Mouse (Mus musculus) midbrain, embryonic 13.5 days (tissue): ENCODE results near the gene C2cd4d. TPM values are rescaled to one million over a fixed set of nuclear protein-coding genes. Genes with fewer than 3 reads are reported as not detected.

Source experiments
- ATAC-seq: fragments of 200-750 bp; cut with Nextera tagmentation; 2 replicates; pipeline ENCODE4 v1.8.0; 2017; ENCODE audit warnings: mild to moderate bottlenecking, moderate TSS enrichment, moderate library complexity
- H3K27ac ChIP-seq: fragments of 300-500 bp; sonication (generic); 2 replicates; pipeline ENCODE4 v1.5.1; 2015; ENCODE audit warnings: inconsistent platforms, mild to moderate bottlenecking, moderate library complexity
- H3K27me3 ChIP-seq: fragments of 300-500 bp; sonication (generic); 2 replicates; pipeline ENCODE4 v1.6.1; 2015; ENCODE audit warnings: mild to moderate bottlenecking, inconsistent platforms
- H3K36me3 ChIP-seq: fragments of 300-500 bp; sonication (generic); 2 replicates; pipeline ENCODE4 v1.6.1; 2015; ENCODE audit warnings: mild to moderate bottlenecking, inconsistent platforms
- H3K4me1 ChIP-seq: fragments of 300-500 bp; sonication (generic); replicated peaks from 2 replicates; pipeline ENCODE4 v1.6.1; 2015; ENCODE audit warnings: inconsistent platforms
- H3K4me2 ChIP-seq: fragments of 300-500 bp; sonication (generic); replicated peaks from 2 replicates; pipeline ENCODE4 v1.6.1; 2015; ENCODE audit warnings: moderate library complexity, mild to moderate bottlenecking, inconsistent platforms
- H3K4me3 ChIP-seq: fragments of 300-500 bp; sonication (generic); replicated peaks from 2 replicates; pipeline ENCODE4 v1.5.1; 2015; ENCODE audit warnings: mild to moderate bottlenecking, inconsistent platforms
- H3K9ac ChIP-seq: fragments of 300-500 bp; sonication (generic); replicated peaks from 2 replicates; pipeline ENCODE4 v1.6.1; 2015; ENCODE audit warnings: mild to moderate bottlenecking, inconsistent platforms
- H3K9me3 ChIP-seq: fragments of 300-500 bp; sonication (generic); 2 replicates; pipeline ENCODE4 v1.6.1; 2016; ENCODE audit warnings: mild to moderate bottlenecking, inconsistent platforms
- WGBS: fragments of 180-500 bp; shearing (Covaris S2); methylation state at CpG from one replicate; pipeline ENCODE4 v1.1.7; 2015; 5-methylcytosine and 5-hydroxymethylcytosine counted together
- polyA plus RNA-seq: library from polyadenylated mRNA; unstranded; fragments of >200 nt; fragmentation: Nextera tagmentation; extraction: Ambion mirVana; gene quantifications from 2 replicates; pipeline ENCODE4 v1.2.1, GENCODE M21; 2015

Gene C2cd4d
- polyA plus RNA-seq: 2.0 and 2.2 TPM in 2 replicates

DNA sequence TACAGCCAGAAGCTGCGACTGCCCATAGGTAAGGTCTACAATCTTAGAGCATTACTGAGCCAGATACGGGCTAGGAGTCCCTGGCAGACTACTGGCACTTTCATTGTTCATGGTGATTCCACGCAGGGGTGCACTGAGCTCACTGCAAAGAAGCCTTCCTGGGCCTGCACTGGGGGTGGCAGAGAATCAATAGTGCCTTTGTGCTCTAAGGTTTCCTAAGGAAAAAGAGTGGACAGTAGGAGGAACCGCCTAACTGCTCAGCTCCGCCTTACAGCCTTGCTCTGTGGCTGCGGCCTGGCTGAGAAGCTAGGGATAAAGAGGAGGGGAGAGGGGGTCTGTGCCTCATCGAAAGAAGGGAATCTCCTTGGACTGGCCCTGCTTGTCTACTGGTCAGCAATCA lies at the start of gene C2cd4d:
Gene C2cd4d, plus strand, starts transcription at position 301 of the 400 bp plus-strand sequence.
- ATAC-seq: no peak
- Histone ChIP-seq H3K4me3 (peak within 1 kb of the TSS; percentile 57), H3K36me3 (no peaks in the 10 kb centered on the region), H3K27me3 (peaks cover 43% of the 10 kb centered on the region), H3K9ac (peak within 1 kb of the TSS; percentile 82), H3K9me3 (peaks cover 4% of the 10 kb centered on the region; the same call in 1 of the 2 replicates), H3K27ac (no peak within 1 kb of the TSS), H3K4me1 (peaks cover 16% of the 10 kb centered on the region), H3K4me2 (peak within 1 kb of the TSS; percentile 84)
- WGBS: 18% methylated on average over 7 of the region's 7 CpGs

GRCm38 (mm10) chr3:94328681-94329080 lies 33.6 kb upstream of the C2cd4d start:
- WGBS: 68% methylated on average over 3 of the region's 3 CpGs
- Histone ChIP-seq H3K4me3 (no peak overlapping the region), H3K27me3 (no peaks in the 10 kb centered on the region), H3K36me3 (peaks cover 26% of the 10 kb centered on the region), H3K9ac (no peak overlapping the region), H3K9me3 (no peaks in the 10 kb centered on the region), H3K4me1 (no peaks in the 10 kb centered on the region), H3K4me2 (no peak overlapping the region), H3K27ac (no peak overlapping the region)
- no peak for ATAC-seq

GRCm38 (mm10) chr3:94334442-94334841 lies 27.8 kb upstream of the C2cd4d start:
- H3K4me3 ChIP-seq: no peak overlapping the region
- no peak for ATAC-seq
- WGBS: 87% methylated on average over 4 of the region's 4 CpGs
- no peak overlapping the region for H3K27ac ChIP-seq
- H3K9me3 ChIP-seq: no peaks in the 10 kb centered on the region
- no peak overlapping the region for H3K4me2 ChIP-seq
- no peaks in the 10 kb centered on the region for H3K27me3 ChIP-seq
- no peaks in the 10 kb centered on the region for H3K4me1 ChIP-seq
- H3K36me3 ChIP-seq: peaks cover 19% of the 10 kb centered on the region
- no peak overlapping the region for H3K9ac ChIP-seq

DNA sequence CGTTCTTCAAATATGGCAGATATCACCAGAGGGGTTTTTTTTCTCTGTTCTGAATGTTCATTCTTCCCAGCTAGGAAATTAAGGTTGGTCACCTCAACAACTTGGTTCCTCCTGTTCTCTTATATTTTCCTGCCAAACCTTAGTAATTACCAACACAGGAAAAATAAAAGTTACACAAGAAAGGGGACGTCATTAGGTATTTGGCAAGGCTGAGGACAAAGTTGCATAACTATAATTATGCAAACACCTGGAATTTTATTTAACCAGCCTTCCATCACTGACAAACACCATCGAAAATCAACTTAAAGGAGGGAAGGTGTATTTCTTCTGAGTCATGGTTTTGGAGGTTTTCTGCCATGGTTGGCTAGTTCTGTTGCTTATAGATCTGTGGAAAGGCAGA lies 23.7 kb upstream of the C2cd4d start:
- ATAC-seq: no peak
- no peak overlapping the region for H3K27ac ChIP-seq
- peaks cover 14% of the 10 kb centered on the region for H3K4me1 ChIP-seq
- no peak overlapping the region for H3K4me3 ChIP-seq
- 93% methylated on average over 3 of the region's 3 CpGs for WGBS
- H3K27me3 ChIP-seq: no peaks in the 10 kb centered on the region
- H3K4me2 ChIP-seq: no peak overlapping the region
- no peak overlapping the region for H3K9ac ChIP-seq
- no peaks in the 10 kb centered on the region for H3K36me3 ChIP-seq
- H3K9me3 ChIP-seq: no peaks in the 10 kb centered on the region

GRCm38 (mm10) chr3:94341959-94342422 lies 20.2 kb upstream of the C2cd4d start, which contains the start of gene Them5:
Gene Them5, plus strand, starts transcription at chr3:94342099.
- Histone ChIP-seq H3K9ac (no peak within 1 kb of the TSS), H3K27ac (0 out of 2 replicates have a peak within 1 kb of the TSS, but pooled peaks have one; percentile 28), H3K4me3 (no peak within 1 kb of the TSS), H3K9me3 (no peaks in the 10 kb centered on the region), H3K4me2 (no peak within 1 kb of the TSS), H3K27me3 (no peaks in the 10 kb centered on the region), H3K4me1 (peaks cover 14% of the 10 kb centered on the region), H3K36me3 (no peaks in the 10 kb centered on the region)
- 72% methylated on average over 3 of the region's 3 CpGs for WGBS
- ATAC-seq: no peak

DNA sequence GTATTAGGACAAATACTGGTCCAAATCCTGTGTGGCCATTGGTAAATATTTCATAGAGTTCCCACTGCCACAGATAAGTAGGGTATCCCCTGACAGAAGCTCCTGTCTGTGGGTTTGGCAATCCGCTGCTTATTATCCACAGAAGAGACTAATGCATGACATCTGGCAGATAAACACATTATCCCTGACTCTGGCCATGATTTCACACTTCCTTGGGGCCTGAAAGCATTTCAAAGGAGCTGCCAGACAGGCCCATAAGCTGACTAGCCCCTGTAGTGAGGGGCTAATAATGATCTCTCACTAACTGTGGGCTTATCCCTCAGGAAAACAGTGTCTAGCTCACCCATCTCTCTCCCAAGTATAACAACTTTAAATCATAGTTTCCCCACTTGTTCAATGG lies 19.7 kb upstream of the C2cd4d start:
- H3K4me2 ChIP-seq: no peak overlapping the region
- no peak overlapping the region for H3K4me3 ChIP-seq
- 27% methylated on average over 1 of the region's 1 CpGs for WGBS
- H3K4me1 ChIP-seq: peaks cover 14% of the 10 kb centered on the region
- no peaks in the 10 kb centered on the region for H3K36me3 ChIP-seq
- no peaks in the 10 kb centered on the region for H3K9me3 ChIP-seq
- H3K9ac ChIP-seq: no peak overlapping the region
- no peaks in the 10 kb centered on the region for H3K27me3 ChIP-seq
- H3K27ac ChIP-seq: no peak overlapping the region
- peak; percentile 60; the same call in 1 of the 2 replicates for ATAC-seq

GRCm38 (mm10) chr3:94344182-94344581 lies 18.1 kb upstream of the C2cd4d start:
- Histone ChIP-seq H3K4me3 (no peak overlapping the region), H3K27me3 (no peaks in the 10 kb centered on the region), H3K4me1 (peaks cover 14% of the 10 kb centered on the region), H3K4me2 (no peak overlapping the region), H3K9ac (no peak overlapping the region), H3K27ac (no peak overlapping the region), H3K36me3 (no peaks in the 10 kb centered on the region), H3K9me3 (no peaks in the 10 kb centered on the region)
- WGBS: 91% methylated on average over 2 of the region's 2 CpGs
- no peak for ATAC-seq

DNA sequence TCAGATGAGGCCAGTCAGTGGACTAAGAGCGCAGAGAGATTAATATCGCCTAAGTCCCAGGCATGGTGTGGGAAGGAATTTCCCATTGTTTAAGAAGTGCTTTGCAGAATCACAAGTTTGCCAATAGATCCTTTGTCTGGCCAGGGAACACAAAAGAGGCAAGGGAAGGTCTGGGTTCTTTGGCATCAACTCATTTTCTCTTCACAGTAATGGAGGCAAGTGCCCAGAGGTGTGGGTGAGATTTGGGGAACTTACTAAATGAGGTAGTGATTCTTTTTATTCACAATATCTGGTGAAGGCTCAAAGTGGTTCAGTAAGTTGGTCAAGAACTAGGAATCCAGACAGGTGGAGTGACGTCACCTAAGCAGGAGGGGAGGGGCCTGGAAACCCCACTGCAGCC lies 17.3 kb upstream of the C2cd4d start:
- ATAC-seq: no peak
- H3K36me3 ChIP-seq: no peaks in the 10 kb centered on the region
- WGBS: 59% methylated on average over 3 of the region's 3 CpGs

DNA sequence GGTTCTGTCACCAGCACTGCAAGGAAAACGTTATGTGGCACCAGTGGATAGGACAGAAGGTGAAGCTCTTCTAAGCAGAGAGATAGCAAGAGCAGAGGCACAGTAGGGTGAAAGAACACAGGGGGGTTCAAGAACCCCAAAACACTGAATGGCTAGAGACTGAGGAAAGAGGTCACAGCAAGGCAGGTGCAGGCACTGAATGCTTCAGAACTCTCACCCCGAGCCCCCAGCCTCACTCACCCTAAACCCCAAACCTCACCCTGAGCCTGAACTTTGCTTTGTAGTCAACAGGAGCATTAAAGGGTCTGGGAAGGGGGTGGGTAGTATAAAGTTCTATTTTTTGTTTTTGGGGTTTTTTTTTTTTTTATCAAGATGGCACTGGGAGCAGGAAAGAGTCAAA lies 14.1 kb upstream of the C2cd4d start:
- Histone ChIP-seq H3K36me3 (no peaks in the 10 kb centered on the region), H3K4me3 (no peak overlapping the region), H3K27ac (no peak overlapping the region), H3K9ac (no peak overlapping the region), H3K4me2 (no peak overlapping the region), H3K9me3 (no peaks in the 10 kb centered on the region), H3K4me1 (no peaks in the 10 kb centered on the region), H3K27me3 (no peaks in the 10 kb centered on the region)
- WGBS: 81% methylated on average over 2 of the region's 2 CpGs
- no peak for ATAC-seq

More for the DNA sequence above, 17.3 kb upstream of the C2cd4d start:
- Histone ChIP-seq H3K27me3 (no peaks in the 10 kb centered on the region), H3K27ac (no peak overlapping the region), H3K9me3 (no peaks in the 10 kb centered on the region), H3K4me1 (peaks cover 14% of the 10 kb centered on the region), H3K4me2 (no peak overlapping the region), H3K4me3 (no peak overlapping the region), H3K9ac (no peak overlapping the region)

DNA sequence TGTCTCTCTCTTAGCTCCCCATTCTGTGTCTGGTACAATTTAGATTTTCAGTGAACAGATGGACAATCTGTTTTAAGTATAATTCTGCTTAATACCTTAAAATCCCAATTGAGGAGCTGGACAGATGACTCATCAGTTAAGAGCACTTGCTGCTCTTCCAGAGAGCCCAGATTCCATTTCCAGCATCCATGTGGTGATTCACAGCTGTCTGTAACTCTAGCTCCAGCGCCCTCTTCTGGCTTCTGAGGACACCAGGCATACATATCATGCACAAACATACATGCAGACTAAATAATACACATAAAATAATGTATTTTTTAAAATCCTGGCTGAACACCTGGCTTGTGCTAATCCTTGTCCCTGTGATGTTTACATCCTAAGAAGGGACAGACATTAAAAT lies 1.4 kb upstream of the C2cd4d start:
- WGBS: 0% methylated on average over 1 of the region's 1 CpGs

GRCm38 (mm10) chr3:94363291-94364153 lies 1.3 kb downstream of the C2cd4d start:
- Histone ChIP-seq H3K36me3 (no peaks in the 10 kb centered on the region), H3K4me2 (peak overlapping the region; percentile 84), H3K4me3 (peak overlapping the region; percentile 57), H3K9me3 (peaks cover 4% of the 10 kb centered on the region; the same call in 1 of the 2 replicates), H3K4me1 (peaks cover 16% of the 10 kb centered on the region), H3K27ac (peak overlapping the region; percentile 17; the same call in 1 of the 2 replicates), H3K27me3 (peaks cover 43% of the 10 kb centered on the region), H3K9ac (peak overlapping the region; percentile 82)
- peak; percentile 77 for ATAC-seq
- WGBS: 5% methylated on average over 97 of the region's 97 CpGs

More for the DNA sequence above, 1.4 kb upstream of the C2cd4d start:
- Histone ChIP-seq H3K4me3 (no peak overlapping the region), H3K36me3 (no peaks in the 10 kb centered on the region), H3K4me2 (no peak overlapping the region), H3K27me3 (peaks cover 37% of the 10 kb centered on the region), H3K9ac (no peak overlapping the region), H3K27ac (no peak overlapping the region), H3K4me1 (peaks cover 16% of the 10 kb centered on the region), H3K9me3 (peaks cover 4% of the 10 kb centered on the region; the same call in 1 of the 2 replicates)
- ATAC-seq: no peak

GRCm38 (mm10) chr3:94364154-94364526 lies 1.9 kb downstream of the C2cd4d start:
- Histone ChIP-seq H3K9me3 (peaks cover 4% of the 10 kb centered on the region; the same call in 1 of the 2 replicates), H3K27ac (peak overlapping the region; percentile 17; the same call in 1 of the 2 replicates), H3K9ac (peak overlapping the region; percentile 82), H3K27me3 (peaks cover 43% of the 10 kb centered on the region), H3K4me2 (peak overlapping the region; percentile 84), H3K4me1 (peaks cover 16% of the 10 kb centered on the region), H3K36me3 (no peaks in the 10 kb centered on the region), H3K4me3 (peak overlapping the region; percentile 57)
- 6% methylated on average over 23 of the region's 23 CpGs for WGBS
- ATAC-seq: peak; percentile 65
